Mouse (Mus musculus): ENCODE measurements around the gene Zfp868. TPM values are rescaled to one million over a fixed set of nuclear protein-coding genes. Genes with fewer than 3 reads are reported as not detected.

Zfp868 gene
- polyA plus RNA-seq, 1 experiment from 2014 or later, result 30.7 TPM

Other genes starting within 250 kb of the Zfp868 start
- gene Gm9495, start 172.0 kb downstream of the Zfp868 start, polyA plus RNA-seq (2016; fragmentation: Nextera tagmentation; extraction: Ambion mirVana), result not detected in 2 replicates
- gene Gm7697, start 102.6 kb downstream of the Zfp868 start, polyA plus RNA-seq (2016; fragmentation: Nextera tagmentation; extraction: Ambion mirVana), result not detected in 2 replicates
- 2.9 and 3.6 TPM in 2 replicates for gene Zfp964, start 28.9 kb upstream of the Zfp868 start, polyA plus RNA-seq (2016; fragmentation: Nextera tagmentation; extraction: Ambion mirVana)
- 32.0 and 32.2 TPM in 2 replicates for gene Zfp869, start 85.2 kb upstream of the Zfp868 start, polyA plus RNA-seq (2016; fragmentation: Nextera tagmentation; extraction: Ambion mirVana)
- 5.9 and 7.2 TPM in 2 replicates for gene Zfp963, start 124.4 kb upstream of the Zfp868 start, polyA plus RNA-seq (2016; fragmentation: Nextera tagmentation; extraction: Ambion mirVana)
- not detected in 2 replicates for gene Gm20422, start 149.3 kb upstream of the Zfp868 start, polyA plus RNA-seq (2016; fragmentation: Nextera tagmentation; extraction: Ambion mirVana)
- gene Atp13a1, start 165.6 kb upstream of the Zfp868 start, polyA plus RNA-seq (2016; fragmentation: Nextera tagmentation; extraction: Ambion mirVana), result 53.3 and 57.7 TPM in 2 replicates
- gene Zfp866, start 165.6 kb upstream of the Zfp868 start, polyA plus RNA-seq (2016; fragmentation: Nextera tagmentation; extraction: Ambion mirVana), result 38.1 and 40.3 TPM in 2 replicates
- 5.8 and 7.5 TPM in 2 replicates for gene Gmip, start 183.1 kb upstream of the Zfp868 start, polyA plus RNA-seq (2016; fragmentation: Nextera tagmentation; extraction: Ambion mirVana)
- 0.83 and 1.3 TPM in 2 replicates for gene Lpar2, start 196.9 kb upstream of the Zfp868 start, polyA plus RNA-seq (2016; fragmentation: Nextera tagmentation; extraction: Ambion mirVana)
- 7.5 and 10.0 TPM in 2 replicates for gene Pbx4, start 206.9 kb upstream of the Zfp868 start, polyA plus RNA-seq (2016; fragmentation: Nextera tagmentation; extraction: Ambion mirVana)

Data from limb, embryonic 12.5 days (tissue).